Mouse (Mus musculus) testis, adult 2 months (tissue): ENCODE measurements at regions not wholly inside any gene's neighbourhood (a gene's known extent, or its start where the extent isn't known, plus 50 kb on each side); places are given as distances from the start of the nearest gene placed in this dataset.

Source experiments
- CTCF ChIP-seq: fragments of 200-500 bp; IDR thresholded peaks from 2 replicates; pipeline ENCODE4 v1.5.1; 2012; ENCODE audit warnings: low read depth, mild to moderate bottlenecking, inconsistent platforms, low read length, moderate library complexity; ENCODE audit not compliant: control insufficient read depth, insufficient read depth, insufficient replicate concordance
- POLR2A ChIP-seq: fragments of 200-500 bp; IDR thresholded peaks from 2 replicates; pipeline ENCODE4 v1.6.1; 2012; ENCODE audit warnings: low read depth, mild to moderate bottlenecking, inconsistent platforms, low read length, moderate library complexity; ENCODE audit not compliant: control insufficient read depth

DNA sequence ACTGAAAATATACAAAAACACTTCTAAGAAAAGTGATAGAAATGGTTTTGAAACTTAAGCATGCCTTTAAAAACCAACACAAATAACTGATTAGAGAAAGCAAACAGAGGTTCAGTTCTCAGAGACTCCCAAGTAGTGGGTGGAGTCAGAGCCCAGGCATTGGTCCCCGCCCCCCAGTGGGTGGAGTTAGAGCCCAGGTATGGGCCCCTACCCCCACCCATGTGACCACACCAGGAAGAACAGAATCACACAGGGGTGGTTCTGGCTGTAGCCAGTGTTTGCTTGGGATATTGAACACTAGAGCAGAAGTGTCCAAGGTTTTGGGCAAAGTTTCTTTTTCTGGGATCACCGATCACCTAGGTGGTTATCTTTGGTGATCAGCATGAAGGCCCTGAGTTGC lies 64.8 kb upstream of the Atrnl1 start:
- TF ChIP-seq CTCF (no peak), POLR2A (no peak)
